Comparison of ENCODE assay signal across 35 mouse cellular contexts in genomic region chr6:10803383-10803782, GRCm38 (mm10).
"Had no signal": no experiment of that assay in that cellular context is flagged by ENCODE, and none has a peak within 500 bp of the region (broad histone marks: within the 10 kb centered on the region; RNA-seq: fewer than 3 reads in every experiment).

No protein-coding gene starts in this region.

- H3K4me1 ChIP-seq: heart, embryonic 10.5 days; heart, embryonic 12.5 days; heart, embryonic 13.5 days; heart, embryonic 15.5 days; hindbrain, embryonic 10.5 days; hindbrain, embryonic 12.5 days; hindbrain, embryonic 13.5 days; hindbrain, embryonic 15.5 days; intestine, embryonic 15.5 days; kidney, embryonic 15.5 days had no signal

- DNase-seq: heart, postnatal 10 days; heart, postnatal 14 days; heart, postnatal 36 days; heart, postnatal 4 days; kidney, adult 11 months; kidney, adult 18-20 months; kidney, adult 2 months; kidney, adult 8-10 months; kidney, adult 9 months; kidney, postnatal 10 days; kidney, postnatal 14 days; kidney, postnatal 25 days; kidney, postnatal 36 days; kidney, postnatal 4 days; layer of hippocampus, adult 9-11 months; layer of hippocampus, postnatal 36 days had no signal

- H3K9me3 ChIP-seq: heart, embryonic 10.5 days; heart, embryonic 12.5 days; hindbrain, embryonic 10.5 days; hindbrain, embryonic 12.5 days; hindbrain, embryonic 13.5 days; hindbrain, embryonic 15.5 days; intestine, embryonic 15.5 days; kidney, embryonic 15.5 days had no signal

- H3K4me3 ChIP-seq: heart, embryonic 10.5 days; heart, embryonic 12.5 days; heart, embryonic 13.5 days; heart, embryonic 15.5 days; hindbrain, embryonic 10.5 days; hindbrain, embryonic 12.5 days; hindbrain, embryonic 13.5 days; hindbrain, embryonic 15.5 days; intestine, embryonic 15.5 days; kidney, embryonic 15.5 days; layer of hippocampus, adult 2 months had no signal

- H3K9ac ChIP-seq: heart, embryonic 12.5 days; heart, embryonic 13.5 days; heart, embryonic 15.5 days; hindbrain, embryonic 12.5 days; hindbrain, embryonic 13.5 days; hindbrain, embryonic 14.5 days; hindbrain, embryonic 15.5 days; intestine, embryonic 15.5 days; kidney, embryonic 15.5 days had no signal

- ATAC-seq: hindbrain, embryonic 16.5 days; hindbrain, postnatal 0 days; inflammation-experienced regulatory T-cells, adult 6 months; intestine, embryonic 15.5 days; intestine, embryonic 16.5 days; intestine, postnatal 0 days had no signal

- H3K27ac ChIP-seq: heart, embryonic 10.5 days; heart, embryonic 13.5 days; heart, embryonic 15.5 days; hindbrain, embryonic 10.5 days; hindbrain, embryonic 12.5 days; hindbrain, embryonic 13.5 days; hindbrain, embryonic 14.5 days; hindbrain, embryonic 15.5 days; hindbrain, postnatal 0 days; intestine, embryonic 15.5 days; kidney, embryonic 15.5 days; kidney, postnatal 0 days; layer of hippocampus, adult 2 months had no signal

- H3K27me3 ChIP-seq: heart, embryonic 12.5 days; heart, embryonic 13.5 days; heart, embryonic 15.5 days; hindbrain, embryonic 12.5 days; hindbrain, embryonic 13.5 days; hindbrain, embryonic 15.5 days; intestine, embryonic 15.5 days; kidney, embryonic 15.5 days had no signal

- H3K36me3 ChIP-seq: heart, embryonic 10.5 days; heart, embryonic 12.5 days; heart, embryonic 13.5 days; heart, embryonic 15.5 days; hindbrain, embryonic 10.5 days; hindbrain, embryonic 12.5 days; hindbrain, embryonic 13.5 days; hindbrain, embryonic 15.5 days; intestine, embryonic 15.5 days; kidney, embryonic 15.5 days had no signal

- H3K4me2 ChIP-seq: heart, embryonic 11.5 days; heart, embryonic 12.5 days; heart, embryonic 13.5 days; heart, embryonic 15.5 days; hindbrain, embryonic 12.5 days; hindbrain, embryonic 13.5 days; hindbrain, embryonic 14.5 days; hindbrain, embryonic 15.5 days; intestine, embryonic 15.5 days; kidney, embryonic 15.5 days had no signal
